Mouse (Mus musculus): Measurements from ENCODE around the gene Cttnbp2. TPM values are rescaled to one million over a fixed set of nuclear protein-coding genes. Genes with fewer than 3 reads are reported as not detected.

The Cttnbp2 gene
- polyA plus RNA-seq, 1 experiment from 2014 or later, result 75.4 TPM

GRCm38 (mm10) chr6:18511886-18512285, 2.8 kb downstream of the Cttnbp2 start:
- H3K9ac ChIP-seq (replicated peaks; ENCODE audit: low read depth, low read length), result no peak overlapping the region
- no peak for ATAC-seq (ENCODE audit: low read depth)
- peak overlapping the region; percentile 58 for H3K4me2 ChIP-seq (ENCODE audit: low read depth, low read length)

GRCm38 (mm10) chr6:18508036-18508435, 6.6 kb downstream of the Cttnbp2 start:
- Histone ChIP-seq H3K36me3 (ENCODE audit: control insufficient read depth, insufficient read depth, low read length) (no peaks in the 10 kb centered on the region), H3K27ac (ENCODE audit: low read depth, low read length) (no peak overlapping the region), H3K9ac (replicated peaks; ENCODE audit: low read depth, low read length) (no peak overlapping the region), H3K9me3 (ENCODE audit: control insufficient read depth, low read length) (no peaks in the 10 kb centered on the region), H3K4me1 (ENCODE audit: control insufficient read depth, insufficient read depth, low read length) (0 out of 2 replicates have a peak, but pooled peaks cover 3% of the 10 kb centered on the region), H3K4me3 (ENCODE audit: low read depth, low read length) (no peak overlapping the region), H3K4me2 (ENCODE audit: low read depth, low read length) (no peak overlapping the region), H3K27me3 (ENCODE audit: control insufficient read depth, insufficient read depth, low read length) (no peaks in the 10 kb centered on the region)
- 89% methylated on average over 2 of the region's 2 CpGs for WGBS
- no peak for ATAC-seq (ENCODE audit: low read depth)

More at GRCm38 (mm10) chr6:18511886-18512285, 2.8 kb downstream of the Cttnbp2 start:
- no peak overlapping the region for H3K27ac ChIP-seq (ENCODE audit: low read depth, low read length)
- 0 out of 2 replicates have a peak, but pooled peaks cover 3% of the 10 kb centered on the region for H3K4me1 ChIP-seq (ENCODE audit: control insufficient read depth, insufficient read depth, low read length)
- WGBS, result 55% methylated on average over 6 of the region's 6 CpGs
- no peaks in the 10 kb centered on the region for H3K9me3 ChIP-seq (ENCODE audit: control insufficient read depth, low read length)
- no peaks in the 10 kb centered on the region for H3K36me3 ChIP-seq (ENCODE audit: control insufficient read depth, insufficient read depth, low read length)
- H3K4me3 ChIP-seq (ENCODE audit: low read depth, low read length), result peak overlapping the region; percentile 17
- no peaks in the 10 kb centered on the region for H3K27me3 ChIP-seq (ENCODE audit: control insufficient read depth, insufficient read depth, low read length)

GRCm38 (mm10) chr6:18499833-18500232, 14.8 kb downstream of the Cttnbp2 start:
- H3K9ac ChIP-seq (replicated peaks; ENCODE audit: low read depth, low read length), result no peak overlapping the region
- H3K4me3 ChIP-seq (ENCODE audit: low read depth, low read length), result no peak overlapping the region
- no peak for ATAC-seq (ENCODE audit: low read depth)
- H3K36me3 ChIP-seq (ENCODE audit: control insufficient read depth, insufficient read depth, low read length), result no peaks in the 10 kb centered on the region; the same call in 1 of the 2 replicates
- no peaks in the 10 kb centered on the region for H3K4me1 ChIP-seq (ENCODE audit: control insufficient read depth, insufficient read depth, low read length)
- H3K4me2 ChIP-seq (ENCODE audit: low read depth, low read length), result no peak overlapping the region
- H3K9me3 ChIP-seq (ENCODE audit: control insufficient read depth, low read length), result no peaks in the 10 kb centered on the region
- WGBS, result 67% methylated on average over 5 of the region's 5 CpGs
- H3K27ac ChIP-seq (ENCODE audit: low read depth, low read length), result no peak overlapping the region
- no peaks in the 10 kb centered on the region for H3K27me3 ChIP-seq (ENCODE audit: control insufficient read depth, insufficient read depth, low read length)

- no peaks in the 10 kb centered on the region for H3K9me3 ChIP-seq (ENCODE audit: control insufficient read depth, low read length)
- no peak overlapping the region for H3K9ac ChIP-seq (replicated peaks; ENCODE audit: low read depth, low read length)
- H3K4me2 ChIP-seq (ENCODE audit: low read depth, low read length), result no peak overlapping the region
- no peak overlapping the region for H3K27ac ChIP-seq (ENCODE audit: low read depth, low read length)
- H3K4me1 ChIP-seq (ENCODE audit: control insufficient read depth, insufficient read depth, low read length), result no peaks in the 10 kb centered on the region
- ATAC-seq (ENCODE audit: low read depth), result no peak
- H3K4me3 ChIP-seq (ENCODE audit: low read depth, low read length), result no peak overlapping the region
- no peaks in the 10 kb centered on the region for H3K27me3 ChIP-seq (ENCODE audit: control insufficient read depth, insufficient read depth, low read length)
- H3K36me3 ChIP-seq (ENCODE audit: control insufficient read depth, insufficient read depth, low read length), result peaks cover 5% of the 10 kb centered on the region; the same call in 1 of the 2 replicates
- 70% methylated on average over 1 of the region's 1 CpGs for WGBS
These were observed 21.7 kb downstream of the Cttnbp2 start for GRCm38 (mm10) chr6:18492977-18493376.

DNA sequence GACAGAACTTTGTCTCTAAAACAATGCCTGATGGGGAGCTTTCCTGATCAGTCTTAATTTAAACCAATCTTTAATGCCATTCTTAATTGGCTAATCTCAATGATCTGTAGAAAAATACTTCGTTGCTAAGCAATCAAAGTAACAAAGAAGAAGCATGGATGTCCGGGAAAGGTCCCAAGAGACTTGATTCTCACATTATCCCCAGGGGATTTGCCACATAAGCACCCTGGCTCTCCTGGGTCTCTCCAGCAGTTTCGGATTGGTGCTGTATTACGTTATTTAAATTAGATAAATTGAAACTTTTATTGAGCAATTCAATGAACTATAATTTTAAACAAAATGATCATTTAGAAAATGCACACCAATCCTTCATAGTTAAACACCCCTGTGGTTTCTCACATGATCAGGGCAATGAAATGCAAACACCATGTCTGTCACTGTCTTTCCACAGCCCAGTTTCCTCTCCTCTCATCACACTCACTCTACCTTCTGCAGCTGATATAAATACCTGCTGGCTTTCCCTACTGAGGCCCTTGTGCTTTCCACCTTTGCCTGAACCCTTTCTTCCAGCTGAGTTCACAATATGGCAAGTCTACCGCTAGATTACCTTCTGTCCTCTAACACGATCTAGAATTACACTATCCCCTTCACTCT, 22.3 kb downstream of the Cttnbp2 start:
- Histone ChIP-seq H3K9me3 (ENCODE audit: control insufficient read depth, low read length) (no peaks in the 10 kb centered on the region), H3K36me3 (ENCODE audit: control insufficient read depth, insufficient read depth, low read length) (peaks cover 5% of the 10 kb centered on the region; the same call in 1 of the 2 replicates), H3K27me3 (ENCODE audit: control insufficient read depth, insufficient read depth, low read length) (no peaks in the 10 kb centered on the region), H3K4me3 (ENCODE audit: low read depth, low read length) (no peak overlapping the region), H3K4me1 (ENCODE audit: control insufficient read depth, insufficient read depth, low read length) (no peaks in the 10 kb centered on the region), H3K4me2 (ENCODE audit: low read depth, low read length) (no peak overlapping the region), H3K27ac (ENCODE audit: low read depth, low read length) (no peak overlapping the region), H3K9ac (replicated peaks; ENCODE audit: low read depth, low read length) (no peak overlapping the region)
- WGBS, result 51% methylated on average over 6 of the region's 6 CpGs
- ATAC-seq (ENCODE audit: low read depth), result peak; percentile 61; the same call in 1 of the 2 replicates

DNA sequence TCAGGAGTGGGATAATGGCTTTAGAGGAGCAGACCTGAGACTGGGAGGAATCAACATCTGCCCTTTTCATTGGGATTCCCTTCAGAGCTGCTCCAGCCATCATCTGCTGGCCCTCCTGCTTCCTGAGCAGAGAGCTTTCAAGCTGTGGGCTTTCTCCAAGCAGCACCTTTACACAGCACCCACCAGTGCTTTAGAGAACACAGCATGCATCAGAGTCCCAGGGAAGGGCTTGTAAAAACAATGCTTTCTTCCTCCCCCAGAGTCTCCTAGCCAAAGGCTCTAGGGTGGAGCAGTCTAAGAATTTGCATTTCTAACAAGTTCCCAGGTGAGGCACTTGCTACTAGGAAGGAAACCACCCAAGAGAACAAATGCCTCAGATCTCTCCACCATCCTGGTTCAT, 29.6 kb downstream of the Cttnbp2 start:
- peaks cover 5% of the 10 kb centered on the region; the same call in 1 of the 2 replicates for H3K36me3 ChIP-seq (ENCODE audit: control insufficient read depth, insufficient read depth, low read length)
- no peaks in the 10 kb centered on the region for H3K27me3 ChIP-seq (ENCODE audit: control insufficient read depth, insufficient read depth, low read length)
- no peak overlapping the region for H3K4me2 ChIP-seq (ENCODE audit: low read depth, low read length)
- no peak overlapping the region for H3K4me3 ChIP-seq (ENCODE audit: low read depth, low read length)
- H3K4me1 ChIP-seq (ENCODE audit: control insufficient read depth, insufficient read depth, low read length), result no peaks in the 10 kb centered on the region
- no peaks in the 10 kb centered on the region for H3K9me3 ChIP-seq (ENCODE audit: control insufficient read depth, low read length)
- no peak overlapping the region for H3K9ac ChIP-seq (replicated peaks; ENCODE audit: low read depth, low read length)
- no peak overlapping the region for H3K27ac ChIP-seq (ENCODE audit: low read depth, low read length)
- no peak for ATAC-seq (ENCODE audit: low read depth)

GRCm38 (mm10) chr6:18484061-18484460, 30.6 kb downstream of the Cttnbp2 start:
- no peak overlapping the region for H3K27ac ChIP-seq (ENCODE audit: low read depth, low read length)

GRCm38 (mm10) chr6:18482546-18482945, 32.1 kb downstream of the Cttnbp2 start:
- H3K27me3 ChIP-seq (ENCODE audit: control insufficient read depth, insufficient read depth, low read length), result no peaks in the 10 kb centered on the region
- H3K9ac ChIP-seq (replicated peaks; ENCODE audit: low read depth, low read length), result no peak overlapping the region
- no peaks in the 10 kb centered on the region for H3K36me3 ChIP-seq (ENCODE audit: control insufficient read depth, insufficient read depth, low read length)
- H3K9me3 ChIP-seq (ENCODE audit: control insufficient read depth, low read length), result no peaks in the 10 kb centered on the region
- no peak overlapping the region for H3K27ac ChIP-seq (ENCODE audit: low read depth, low read length)
- no peak for ATAC-seq (ENCODE audit: low read depth)
- no peak overlapping the region for H3K4me2 ChIP-seq (ENCODE audit: low read depth, low read length)
- H3K4me1 ChIP-seq (ENCODE audit: control insufficient read depth, insufficient read depth, low read length), result no peaks in the 10 kb centered on the region
- no peak overlapping the region for H3K4me3 ChIP-seq (ENCODE audit: low read depth, low read length)

More at GRCm38 (mm10) chr6:18484061-18484460, 30.6 kb downstream of the Cttnbp2 start:
- H3K4me3 ChIP-seq (ENCODE audit: low read depth, low read length), result no peak overlapping the region
- H3K4me1 ChIP-seq (ENCODE audit: control insufficient read depth, insufficient read depth, low read length), result no peaks in the 10 kb centered on the region
- no peak overlapping the region for H3K9ac ChIP-seq (replicated peaks; ENCODE audit: low read depth, low read length)
- H3K27me3 ChIP-seq (ENCODE audit: control insufficient read depth, insufficient read depth, low read length), result no peaks in the 10 kb centered on the region
- no peak for ATAC-seq (ENCODE audit: low read depth)
- no peak overlapping the region for H3K4me2 ChIP-seq (ENCODE audit: low read depth, low read length)
- 91% methylated on average over 5 of the region's 5 CpGs for WGBS
- no peaks in the 10 kb centered on the region for H3K9me3 ChIP-seq (ENCODE audit: control insufficient read depth, low read length)
- H3K36me3 ChIP-seq (ENCODE audit: control insufficient read depth, insufficient read depth, low read length), result no peaks in the 10 kb centered on the region

- Histone ChIP-seq H3K27me3 (ENCODE audit: control insufficient read depth, insufficient read depth, low read length) (no peaks in the 10 kb centered on the region), H3K4me1 (ENCODE audit: control insufficient read depth, insufficient read depth, low read length) (no peaks in the 10 kb centered on the region), H3K9ac (replicated peaks; ENCODE audit: low read depth, low read length) (no peak overlapping the region), H3K4me2 (ENCODE audit: low read depth, low read length) (no peak overlapping the region), H3K27ac (ENCODE audit: low read depth, low read length) (no peak overlapping the region), H3K4me3 (ENCODE audit: low read depth, low read length) (no peak overlapping the region), H3K9me3 (ENCODE audit: control insufficient read depth, low read length) (no peaks in the 10 kb centered on the region), H3K36me3 (ENCODE audit: control insufficient read depth, insufficient read depth, low read length) (no peaks in the 10 kb centered on the region)
- ATAC-seq (ENCODE audit: low read depth), result no peak
- 91% methylated on average over 3 of the region's 3 CpGs for WGBS
These were observed 32.9 kb downstream of the Cttnbp2 start for GRCm38 (mm10) chr6:18481781-18482180.

All from neural tube, embryonic 14.5 days (tissue).